Mouse (Mus musculus): ENCODE data around the gene Ropn1l. TPM values are rescaled to one million over a fixed set of nuclear protein-coding genes. Genes with fewer than 3 reads are reported as not detected.
A peak's percentile ranks its signal among the peaks of the same experiment; 100 is the strongest.

Gene Ropn1l
- polyA plus RNA-seq, 1 experiment from 2014 or later: 3.2 TPM

DNA sequence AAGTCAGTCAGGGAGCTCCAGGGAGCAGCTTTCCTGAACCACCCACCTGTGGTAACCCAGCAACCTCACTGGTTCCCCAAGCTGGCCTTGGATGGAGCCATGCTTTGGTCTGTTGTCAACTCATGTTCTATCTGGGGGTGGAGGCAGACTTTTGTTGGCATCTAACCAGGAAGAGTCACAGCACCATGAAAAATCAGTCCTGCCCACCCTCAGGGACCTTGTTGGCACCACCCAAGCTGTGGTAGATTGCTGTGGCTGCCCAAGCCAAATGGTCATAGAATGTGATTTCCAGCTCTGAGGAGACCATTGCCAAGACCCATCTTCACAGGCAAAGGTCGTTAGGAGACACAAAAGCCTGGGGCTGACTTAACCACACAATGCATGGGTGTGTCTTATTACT lies 17.5 kb downstream of the Ropn1l start:
- WGBS: 46% methylated on average over 1 of the region's 1 CpGs
- DNase-seq (ENCODE audit: low spot score): no peak
- Histone ChIP-seq H3K4me1 (ENCODE audit: control insufficient read depth, insufficient read depth, low read length) (no peaks in the 10 kb centered on the region), H3K9me3 (ENCODE audit: control insufficient read depth, low read length) (no peaks in the 10 kb centered on the region), H3K27me3 (ENCODE audit: control insufficient read depth, insufficient read depth, low read length) (no peaks in the 10 kb centered on the region), H3K4me2 (ENCODE audit: low read depth) (no peak overlapping the region), H3K27ac (ENCODE audit: low read depth, low read length) (no peak overlapping the region), H3K9ac (ENCODE audit: low read length) (no peak overlapping the region), H3K36me3 (ENCODE audit: control insufficient read depth, insufficient read depth, low read length) (no peaks in the 10 kb centered on the region), H3K4me3 (ENCODE audit: low read depth, low read length) (no peak overlapping the region)
- ATAC-seq (ENCODE audit: insufficient read depth, low FRiP score, low TSS enrichment): no peak

DNA sequence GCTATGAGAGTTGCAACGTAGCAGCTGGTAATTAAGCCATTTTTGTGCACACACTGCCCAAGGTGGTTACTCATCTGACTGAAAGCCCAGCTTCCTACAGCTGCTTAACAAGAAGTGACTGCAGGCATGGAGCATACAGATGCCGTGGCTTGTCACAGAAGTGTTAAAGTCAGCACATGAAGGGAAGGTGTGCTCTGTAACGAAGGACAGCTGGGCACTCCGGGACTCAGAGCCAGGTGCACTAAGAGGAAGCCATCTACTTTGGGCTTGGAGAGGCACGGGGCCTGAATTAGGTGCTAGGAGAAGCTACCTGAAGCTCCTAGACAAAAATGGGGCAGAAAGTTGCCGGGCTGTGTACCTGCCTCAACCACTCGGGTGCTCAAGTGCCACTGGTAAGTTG lies 19.8 kb downstream of the Ropn1l start:
- DNase-seq (ENCODE audit: low spot score) (no peak), ATAC-seq (ENCODE audit: insufficient read depth, low FRiP score, low TSS enrichment) (no peak)
- Histone ChIP-seq H3K27ac (ENCODE audit: low read depth, low read length) (no peak overlapping the region), H3K4me1 (ENCODE audit: control insufficient read depth, insufficient read depth, low read length) (no peaks in the 10 kb centered on the region), H3K36me3 (ENCODE audit: control insufficient read depth, insufficient read depth, low read length) (no peaks in the 10 kb centered on the region), H3K4me3 (ENCODE audit: low read depth, low read length) (no peak overlapping the region), H3K27me3 (ENCODE audit: control insufficient read depth, insufficient read depth, low read length) (no peaks in the 10 kb centered on the region), H3K9ac (ENCODE audit: low read length) (no peak overlapping the region), H3K9me3 (ENCODE audit: control insufficient read depth, low read length) (no peaks in the 10 kb centered on the region), H3K4me2 (ENCODE audit: low read depth) (no peak overlapping the region)
- WGBS: 85% methylated on average over 7 of the region's 7 CpGs

DNA sequence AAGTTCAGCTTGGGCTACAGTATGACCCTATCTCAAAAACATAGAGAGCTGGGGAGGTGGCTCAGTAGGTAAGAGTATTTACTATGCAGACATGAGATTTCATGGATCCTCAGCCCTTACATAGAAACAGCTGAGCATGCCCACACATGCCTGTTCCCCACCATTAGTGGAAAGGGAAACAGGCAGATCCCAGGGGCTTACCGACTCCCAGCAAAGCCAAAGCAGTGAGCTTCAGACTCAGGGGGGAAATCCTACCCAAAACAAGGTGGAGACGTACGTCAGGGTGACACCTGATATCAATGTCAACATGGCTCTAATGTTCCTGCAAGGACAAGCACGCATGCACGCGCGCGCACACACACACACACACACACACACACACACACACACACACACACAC lies 21.7 kb downstream of the Ropn1l start:
- DNase-seq (ENCODE audit: low spot score) (no peak), ATAC-seq (ENCODE audit: insufficient read depth, low FRiP score, low TSS enrichment) (no peak)
- 89% methylated on average over 8 of the region's 8 CpGs for WGBS
- Histone ChIP-seq H3K4me1 (ENCODE audit: control insufficient read depth, insufficient read depth, low read length) (no peaks in the 10 kb centered on the region), H3K27me3 (ENCODE audit: control insufficient read depth, insufficient read depth, low read length) (no peaks in the 10 kb centered on the region), H3K27ac (ENCODE audit: low read depth, low read length) (no peak overlapping the region), H3K4me2 (ENCODE audit: low read depth) (no peak overlapping the region), H3K9ac (ENCODE audit: low read length) (no peak overlapping the region), H3K4me3 (ENCODE audit: low read depth, low read length) (no peak overlapping the region), H3K9me3 (ENCODE audit: control insufficient read depth, low read length) (no peaks in the 10 kb centered on the region), H3K36me3 (ENCODE audit: control insufficient read depth, insufficient read depth, low read length) (no peaks in the 10 kb centered on the region)

DNA sequence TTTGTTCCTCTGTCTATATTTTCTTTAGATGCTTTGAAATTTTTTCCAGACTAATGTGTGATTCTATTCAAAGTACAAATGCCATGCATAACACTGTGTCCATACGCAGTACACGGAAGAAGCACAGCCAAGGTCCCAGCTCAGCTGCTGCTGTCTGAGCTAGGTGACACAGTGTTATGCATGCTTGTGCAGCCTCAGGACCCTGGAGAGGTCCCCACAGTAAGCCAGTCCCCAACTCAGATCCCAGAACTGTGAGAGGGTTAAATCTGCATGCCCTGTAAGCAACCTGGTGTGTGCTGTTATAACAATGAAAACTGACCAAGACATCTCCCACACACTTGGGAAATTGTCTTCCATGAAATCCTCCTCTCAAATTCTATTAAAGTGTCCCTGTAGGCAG lies 23.5 kb downstream of the Ropn1l start:
- Histone ChIP-seq H3K9me3 (ENCODE audit: control insufficient read depth, low read length) (no peaks in the 10 kb centered on the region), H3K4me3 (ENCODE audit: low read depth, low read length) (no peak overlapping the region), H3K36me3 (ENCODE audit: control insufficient read depth, insufficient read depth, low read length) (no peaks in the 10 kb centered on the region), H3K27me3 (ENCODE audit: control insufficient read depth, insufficient read depth, low read length) (no peaks in the 10 kb centered on the region), H3K4me1 (ENCODE audit: control insufficient read depth, insufficient read depth, low read length) (peaks cover 7% of the 10 kb centered on the region), H3K27ac (ENCODE audit: low read depth, low read length) (no peak overlapping the region), H3K4me2 (ENCODE audit: low read depth) (no peak overlapping the region), H3K9ac (ENCODE audit: low read length) (no peak overlapping the region)
- DNase-seq (ENCODE audit: low spot score) (no peak), ATAC-seq (ENCODE audit: insufficient read depth, low FRiP score, low TSS enrichment) (no peak)
- 87% methylated on average over 2 of the region's 2 CpGs for WGBS

DNA sequence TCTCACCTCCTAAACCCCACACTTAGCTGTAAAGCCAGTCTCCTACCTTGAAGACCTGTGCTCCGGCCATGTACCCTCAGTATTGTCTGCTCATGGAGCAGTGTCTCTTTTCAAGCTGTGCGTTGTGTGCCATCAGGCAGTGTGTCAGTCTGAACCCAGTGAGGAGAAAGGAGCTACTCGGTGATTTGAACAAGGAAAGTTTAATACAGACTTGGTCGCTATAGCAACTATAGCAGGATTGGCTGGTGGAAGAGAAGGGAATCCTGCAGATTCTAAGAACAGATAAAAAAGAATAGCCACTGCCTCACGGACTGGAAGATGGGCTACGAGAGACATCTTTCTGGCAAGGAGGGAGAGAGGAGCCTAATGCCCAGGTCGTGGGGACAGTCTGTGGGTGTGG lies 24.1 kb downstream of the Ropn1l start:
- H3K36me3 ChIP-seq (ENCODE audit: control insufficient read depth, insufficient read depth, low read length): no peaks in the 10 kb centered on the region
- DNase-seq (ENCODE audit: low spot score) (no peak), ATAC-seq (ENCODE audit: insufficient read depth, low FRiP score, low TSS enrichment) (no peak)
- H3K27me3 ChIP-seq (ENCODE audit: control insufficient read depth, insufficient read depth, low read length): no peaks in the 10 kb centered on the region
- no peaks in the 10 kb centered on the region for H3K9me3 ChIP-seq (ENCODE audit: control insufficient read depth, low read length)
- H3K27ac ChIP-seq (ENCODE audit: low read depth, low read length): no peak overlapping the region
- peaks cover 7% of the 10 kb centered on the region for H3K4me1 ChIP-seq (ENCODE audit: control insufficient read depth, insufficient read depth, low read length)
- H3K4me3 ChIP-seq (ENCODE audit: low read depth, low read length): no peak overlapping the region
- H3K4me2 ChIP-seq (ENCODE audit: low read depth): no peak overlapping the region
- H3K9ac ChIP-seq (ENCODE audit: low read length): no peak overlapping the region
- WGBS: 77% methylated on average over 7 of the region's 7 CpGs

- 69% methylated on average over 12 of the region's 12 CpGs for WGBS
- no peaks in the 10 kb centered on the region for H3K36me3 ChIP-seq (ENCODE audit: control insufficient read depth, insufficient read depth, low read length)
- H3K9me3 ChIP-seq (ENCODE audit: control insufficient read depth, low read length): no peaks in the 10 kb centered on the region
- no peak overlapping the region for H3K9ac ChIP-seq (ENCODE audit: low read length)
- H3K27ac ChIP-seq (ENCODE audit: low read depth, low read length): no peak overlapping the region
- H3K4me1 ChIP-seq (ENCODE audit: control insufficient read depth, insufficient read depth, low read length): peaks cover 7% of the 10 kb centered on the region
- no peak for ATAC-seq (ENCODE audit: insufficient read depth, low FRiP score, low TSS enrichment)
- no peak overlapping the region for H3K4me2 ChIP-seq (ENCODE audit: low read depth)
- no peak overlapping the region for H3K4me3 ChIP-seq (ENCODE audit: low read depth, low read length)
- no peak for DNase-seq (ENCODE audit: low spot score)
- H3K27me3 ChIP-seq (ENCODE audit: control insufficient read depth, insufficient read depth, low read length): no peaks in the 10 kb centered on the region
Measured at GRCm38 (mm10) chr15:31428571-31428970, 25.0 kb downstream of the Ropn1l start.

- Histone ChIP-seq H3K4me2 (ENCODE audit: low read depth) (no peak overlapping the region), H3K27me3 (ENCODE audit: control insufficient read depth, insufficient read depth, low read length) (no peaks in the 10 kb centered on the region), H3K9me3 (ENCODE audit: control insufficient read depth, low read length) (no peaks in the 10 kb centered on the region), H3K36me3 (ENCODE audit: control insufficient read depth, insufficient read depth, low read length) (no peaks in the 10 kb centered on the region), H3K4me3 (ENCODE audit: low read depth, low read length) (no peak overlapping the region), H3K9ac (ENCODE audit: low read length) (no peak overlapping the region), H3K4me1 (ENCODE audit: control insufficient read depth, insufficient read depth, low read length) (peaks cover 7% of the 10 kb centered on the region), H3K27ac (ENCODE audit: low read depth, low read length) (no peak overlapping the region)
- ATAC-seq (ENCODE audit: insufficient read depth, low FRiP score, low TSS enrichment): no peak
- DNase-seq (ENCODE audit: low spot score): no peak
- 66% methylated on average over 3 of the region's 3 CpGs for WGBS
Measured at GRCm38 (mm10) chr15:31427390-31427789, 26.1 kb downstream of the Ropn1l start.

GRCm38 (mm10) chr15:31426066-31426706 lies 27.4 kb downstream of the Ropn1l start:
- ATAC-seq (ENCODE audit: insufficient read depth, low FRiP score, low TSS enrichment) (no peak; the same call in 1 of the 2 replicates), DNase-seq (ENCODE audit: low spot score) (peak; percentile 55)
- H3K27me3 ChIP-seq (ENCODE audit: control insufficient read depth, insufficient read depth, low read length): no peaks in the 10 kb centered on the region
- no peak overlapping the region for H3K27ac ChIP-seq (ENCODE audit: low read depth, low read length)
- H3K4me3 ChIP-seq (ENCODE audit: low read depth, low read length): no peak overlapping the region
- no peak overlapping the region for H3K9ac ChIP-seq (ENCODE audit: low read length)
- peaks cover 7% of the 10 kb centered on the region for H3K4me1 ChIP-seq (ENCODE audit: control insufficient read depth, insufficient read depth, low read length)
- WGBS: 31% methylated on average over 8 of the region's 8 CpGs
- no peak overlapping the region for H3K4me2 ChIP-seq (ENCODE audit: low read depth)
- no peaks in the 10 kb centered on the region for H3K36me3 ChIP-seq (ENCODE audit: control insufficient read depth, insufficient read depth, low read length)
- no peaks in the 10 kb centered on the region for H3K9me3 ChIP-seq (ENCODE audit: control insufficient read depth, low read length)

DNA sequence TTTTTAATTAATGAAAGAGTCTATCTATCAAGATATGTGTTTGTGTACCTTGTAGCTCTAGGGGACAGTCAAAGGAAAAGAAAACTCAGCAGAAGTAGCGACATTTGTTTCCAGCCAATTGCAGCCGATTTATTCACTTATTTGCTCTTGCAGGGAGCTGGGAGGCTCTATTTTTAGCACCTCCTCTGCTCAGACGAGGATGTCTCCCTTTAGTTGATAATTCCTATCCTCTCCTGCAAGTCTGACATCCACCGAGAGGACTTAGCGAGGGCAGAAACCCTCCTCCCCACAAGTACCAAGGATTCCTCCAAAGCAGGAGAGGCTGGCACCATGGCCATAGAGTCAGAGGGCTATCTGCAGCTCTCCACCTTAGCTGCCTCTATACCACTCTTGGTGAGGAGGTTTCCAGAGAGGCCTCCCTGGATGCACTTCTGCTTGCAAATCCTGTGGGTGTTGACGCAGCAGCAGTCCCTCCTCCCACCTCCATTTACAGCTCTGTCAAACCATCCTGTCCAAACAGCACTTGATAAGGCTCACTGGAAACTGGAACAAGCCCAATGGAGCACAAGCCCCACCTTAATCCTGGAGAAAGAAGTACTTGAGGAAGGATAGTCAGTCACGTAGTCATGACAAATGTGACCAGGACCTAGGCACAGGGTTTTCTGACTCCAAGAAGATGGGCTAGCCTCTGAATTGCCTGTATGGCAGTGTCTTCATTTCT lies 30.7 kb downstream of the Ropn1l start:
- Histone ChIP-seq H3K4me1 (ENCODE audit: control insufficient read depth, insufficient read depth, low read length) (peaks cover 7% of the 10 kb centered on the region), H3K4me3 (ENCODE audit: low read depth, low read length) (no peak overlapping the region), H3K27ac (ENCODE audit: low read depth, low read length) (no peak overlapping the region), H3K4me2 (ENCODE audit: low read depth) (no peak overlapping the region), H3K9ac (ENCODE audit: low read length) (no peak overlapping the region), H3K9me3 (ENCODE audit: control insufficient read depth, low read length) (no peaks in the 10 kb centered on the region), H3K36me3 (ENCODE audit: control insufficient read depth, insufficient read depth, low read length) (no peaks in the 10 kb centered on the region), H3K27me3 (ENCODE audit: control insufficient read depth, insufficient read depth, low read length) (no peaks in the 10 kb centered on the region)
- DNase-seq (ENCODE audit: low spot score) (no peak), ATAC-seq (ENCODE audit: insufficient read depth, low FRiP score, low TSS enrichment) (no peak)
- 64% methylated on average over 7 of the region's 7 CpGs for WGBS

All from neural tube, embryonic 11.5 days (tissue).